Mouse (Mus musculus) neural tube, embryonic 15.5 days (tissue): ENCODE data around the gene Ddx6. TPM values are rescaled to one million over a fixed set of nuclear protein-coding genes. Genes with fewer than 3 reads are reported as not detected.
"Not testable (repeated sequence)": the region's sequence is repeated elsewhere in the genome, so short reads cannot be mapped to it uniquely, and the experiment has no call there.

Experiments used
- ATAC-seq: fragments of 200-750 bp; cut with Nextera tagmentation; 2 replicates; pipeline ENCODE4 v1.8.0; 2017; ENCODE audit warnings: mild to moderate bottlenecking, moderate TSS enrichment, moderate library complexity; ENCODE audit not compliant: low FRiP score
- H3K27ac ChIP-seq: fragments of 300-500 bp; sonication (generic); replicated peaks from 2 replicates; pipeline ENCODE4 v1.5.1; 2015; ENCODE audit warnings: mild to moderate bottlenecking, inconsistent platforms
- H3K27me3 ChIP-seq: fragments of 300-500 bp; sonication (generic); replicated peaks from 2 replicates; pipeline ENCODE4 v1.6.1; 2015; ENCODE audit warnings: inconsistent platforms
- H3K36me3 ChIP-seq: fragments of 300-500 bp; sonication (generic); 2 replicates; pipeline ENCODE4 v1.6.1; 2015; ENCODE audit warnings: inconsistent platforms
- H3K4me1 ChIP-seq: fragments of 300-500 bp; sonication (generic); 2 replicates; pipeline ENCODE4 v1.6.1; 2015; ENCODE audit warnings: inconsistent platforms
- H3K4me2 ChIP-seq: fragments of 300-500 bp; sonication (generic); 2 replicates; pipeline ENCODE4 v1.6.1; 2015; ENCODE audit warnings: inconsistent platforms, mild to moderate bottlenecking, moderate library complexity
- H3K4me3 ChIP-seq: fragments of 300-500 bp; sonication (generic); replicated peaks from 2 replicates; pipeline ENCODE4 v1.5.1; 2015; ENCODE audit warnings: mild to moderate bottlenecking, inconsistent platforms
- H3K9ac ChIP-seq: fragments of 300-500 bp; sonication (generic); replicated peaks from 2 replicates; pipeline ENCODE4 v1.6.1; 2015; ENCODE audit warnings: mild to moderate bottlenecking, inconsistent platforms
- H3K9me3 ChIP-seq: fragments of 300-500 bp; sonication (generic); replicated peaks from 2 replicates; pipeline ENCODE4 v1.6.1; 2016; ENCODE audit warnings: inconsistent platforms
- WGBS: fragments of 180-500 bp; shearing (Covaris S2); methylation state at CpG from one replicate; pipeline ENCODE4 v1.1.7; 2015; ENCODE audit warnings: mixed read lengths; 5-methylcytosine and 5-hydroxymethylcytosine counted together
- polyA plus RNA-seq: library from polyadenylated mRNA; unstranded; fragments of >200 nt; fragmentation: Nextera tagmentation; extraction: Ambion mirVana; gene quantifications from 2 replicates; pipeline ENCODE4 v1.2.1, GENCODE M21; 2015

Ddx6 gene
- polyA plus RNA-seq: 15.1 and 16.8 TPM in 2 replicates

DNA sequence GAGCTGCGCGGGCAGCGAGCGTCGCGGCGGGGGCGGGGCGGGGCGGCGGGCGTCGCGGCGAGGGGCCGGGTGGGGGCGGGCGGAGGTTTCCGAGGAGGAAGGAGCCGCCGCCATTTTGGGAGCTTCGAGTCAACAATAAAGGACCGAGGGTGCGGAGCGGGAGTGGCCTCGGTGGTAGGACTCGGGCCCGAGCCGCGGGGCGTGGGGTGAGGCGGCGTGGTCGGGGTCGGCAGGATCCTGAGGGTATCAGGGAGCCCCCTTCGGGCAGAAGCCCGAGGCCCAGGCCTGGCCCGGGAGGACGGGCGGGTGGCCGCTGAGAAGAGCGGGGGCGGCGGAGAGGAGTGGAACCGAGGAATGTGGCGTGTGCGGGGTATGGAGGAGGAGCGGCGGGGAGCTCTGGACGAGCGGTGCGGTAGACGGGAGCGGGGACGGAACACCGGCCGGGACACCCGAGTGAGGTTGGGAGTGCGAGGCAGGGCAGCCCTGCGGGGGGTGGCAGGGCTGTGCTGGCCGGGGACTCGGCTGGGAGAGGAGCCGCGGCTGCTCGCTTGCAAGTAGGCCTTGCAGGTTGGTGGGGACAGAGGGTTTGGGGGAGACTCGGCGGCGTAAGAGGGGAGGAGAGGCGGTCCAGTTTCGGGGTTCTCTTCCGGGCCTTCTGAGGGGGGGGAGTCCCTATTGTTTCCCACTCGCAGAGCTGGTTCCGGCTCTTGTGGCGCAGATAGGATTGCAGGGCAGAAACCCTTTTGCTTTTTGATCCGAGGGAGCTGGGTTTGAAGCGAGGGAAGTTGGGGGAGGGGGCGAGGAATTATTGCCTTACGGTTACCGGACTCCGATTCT is at the start of gene Ddx6:
Gene Ddx6 (plus strand): TSS at position 114 of the 837 bp plus-strand sequence.
- peak within 1 kb of the TSS; percentile 100 for H3K27ac ChIP-seq
- peaks cover 36% of the 10 kb centered on the region for H3K4me1 ChIP-seq
- H3K9ac ChIP-seq: peak within 1 kb of the TSS; percentile 100
- under 1% methylated on average over 60 of the region's 80 CpGs for WGBS
- H3K4me2 ChIP-seq: peak within 1 kb of the TSS; percentile 95
- H3K9me3 ChIP-seq: no peaks in the 10 kb centered on the region
- H3K27me3 ChIP-seq: no peaks in the 10 kb centered on the region
- H3K4me3 ChIP-seq: peak within 1 kb of the TSS; percentile 98
- ATAC-seq: peak; percentile 60
- H3K36me3 ChIP-seq: peaks cover 13% of the 10 kb centered on the region

DNA sequence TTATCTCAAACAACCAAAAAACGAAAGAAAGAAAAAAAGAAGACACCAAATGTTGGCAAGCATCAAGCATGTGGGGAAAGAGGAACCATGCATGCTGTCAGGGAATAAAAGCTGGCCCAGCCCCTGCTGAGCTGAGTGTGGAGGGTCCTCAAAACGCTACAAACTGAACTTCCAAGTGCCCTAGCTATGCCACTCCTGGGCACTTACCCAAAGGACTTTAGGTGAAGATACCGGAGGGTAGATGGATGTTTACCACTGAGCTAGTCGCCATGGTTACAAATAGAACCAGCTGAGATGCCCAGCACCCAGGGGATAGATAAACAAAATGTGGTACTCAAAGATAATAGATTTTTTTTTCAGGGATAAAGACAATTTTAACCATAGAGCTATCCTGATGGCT is 43.1 kb upstream of the Ddx6 start, which contains the start of gene Cxcr5:
Gene Cxcr5 (minus strand): TSS at position 281 of the 400 bp plus-strand sequence.
- Histone ChIP-seq H3K9ac (no peak within 1 kb of the TSS), H3K27me3 (no peaks in the 10 kb centered on the region), H3K36me3 (no peaks in the 10 kb centered on the region), H3K27ac (no peak within 1 kb of the TSS), H3K4me1 (peaks cover 6% of the 10 kb centered on the region; the same call in 1 of the 2 replicates), H3K4me2 (no peak within 1 kb of the TSS), H3K9me3 (no peaks in the 10 kb centered on the region), H3K4me3 (no peak within 1 kb of the TSS)
- 36% methylated on average over 4 of the region's 4 CpGs for WGBS
- ATAC-seq: no peak

DNA sequence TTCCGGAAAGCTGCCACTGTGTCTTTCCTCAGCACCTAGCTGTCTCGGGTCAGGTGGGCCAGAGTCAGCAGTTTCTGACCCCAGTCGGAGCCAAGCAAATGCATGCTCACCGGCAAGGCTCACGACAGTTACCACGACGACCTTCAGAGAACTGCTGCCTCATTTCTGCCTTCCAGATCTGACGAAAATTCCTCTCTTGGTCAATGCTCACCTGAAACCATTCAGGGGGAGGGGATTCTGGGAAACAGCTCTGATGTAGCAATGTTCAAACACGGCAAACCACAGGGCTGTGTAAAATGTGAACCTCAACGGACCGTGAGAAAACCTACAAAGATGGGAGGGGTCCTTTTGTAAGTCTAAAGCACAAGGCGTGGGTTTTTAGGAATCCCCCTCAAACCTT is 41.8 kb upstream of the Ddx6 start:
- 52% methylated on average over 12 of the region's 12 CpGs for WGBS
- Histone ChIP-seq H3K36me3 (no peaks in the 10 kb centered on the region), H3K4me2 (no peak overlapping the region), H3K4me1 (peaks cover 6% of the 10 kb centered on the region; the same call in 1 of the 2 replicates), H3K9ac (no peak overlapping the region), H3K27ac (no peak overlapping the region), H3K4me3 (no peak overlapping the region), H3K27me3 (no peaks in the 10 kb centered on the region), H3K9me3 (no peaks in the 10 kb centered on the region)
- ATAC-seq: no peak

DNA sequence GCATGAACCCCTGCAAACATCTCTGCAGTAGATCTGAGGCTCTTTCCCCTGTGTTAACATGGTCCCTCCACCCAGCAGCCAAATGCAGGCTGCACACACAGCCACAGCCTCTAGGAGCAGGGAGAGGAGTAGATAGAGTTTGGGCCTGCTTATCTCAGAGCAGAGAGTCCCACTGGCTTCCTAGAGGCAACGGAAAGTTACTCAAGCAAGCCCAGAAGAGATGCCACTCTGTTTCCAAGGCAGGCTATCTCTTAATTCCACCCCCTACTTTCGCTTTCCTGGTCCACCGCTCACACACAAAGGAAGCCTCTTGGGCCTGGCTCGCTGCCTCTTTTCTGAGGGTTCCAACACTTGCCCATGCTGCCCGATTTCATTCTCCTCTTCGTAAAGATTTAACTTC is 39.3 kb upstream of the Ddx6 start:
- H3K4me3 ChIP-seq: no peak overlapping the region
- no peak for ATAC-seq
- no peaks in the 10 kb centered on the region for H3K27me3 ChIP-seq
- no peaks in the 10 kb centered on the region for H3K36me3 ChIP-seq
- no peak overlapping the region for H3K9ac ChIP-seq
- H3K4me2 ChIP-seq: no peak overlapping the region
- peaks cover 6% of the 10 kb centered on the region; the same call in 1 of the 2 replicates for H3K4me1 ChIP-seq
- H3K27ac ChIP-seq: 0 out of 2 replicates have a peak overlapping the region, but pooled peaks have one; percentile 13
- WGBS: 33% methylated on average over 6 of the region's 6 CpGs
- H3K9me3 ChIP-seq: no peaks in the 10 kb centered on the region

DNA sequence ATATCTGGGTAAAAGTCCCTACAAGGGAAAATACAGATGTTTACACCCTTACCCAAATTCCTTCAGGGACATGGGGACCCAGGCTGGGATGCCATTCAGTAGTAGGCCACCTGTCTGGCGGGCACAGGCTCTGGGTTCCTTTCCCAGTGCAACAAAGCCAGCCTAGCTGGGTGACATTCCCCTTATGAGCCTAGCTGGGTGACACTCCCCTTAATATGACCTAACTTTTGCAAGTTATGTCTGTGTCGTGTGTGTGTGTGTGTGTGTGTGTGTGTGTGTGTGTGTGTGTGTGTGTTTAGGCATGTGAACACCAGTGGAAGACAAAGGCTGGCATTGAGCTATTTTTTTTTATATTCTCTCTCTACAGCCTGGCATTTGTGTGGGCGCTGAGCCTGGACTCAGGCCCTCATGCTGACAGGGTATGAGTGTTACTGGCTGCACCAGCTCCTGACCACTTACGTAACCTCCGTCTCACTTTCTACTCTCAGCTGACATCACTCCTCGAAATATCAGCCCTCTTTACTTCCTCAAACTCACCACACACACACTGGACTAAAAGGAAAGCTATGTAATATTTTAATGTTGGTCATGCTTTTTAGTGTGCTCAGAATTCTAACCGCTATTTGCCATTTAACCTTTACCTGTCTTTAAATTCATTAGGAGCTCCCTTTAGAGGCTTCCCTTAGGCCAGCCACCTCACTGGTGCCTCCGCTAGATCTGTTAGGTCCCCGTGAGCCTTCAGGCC is 37.2 kb upstream of the Ddx6 start:
- Histone ChIP-seq H3K9ac (no peak overlapping the region), H3K4me1 (no peaks in the 10 kb centered on the region), H3K27me3 (no peaks in the 10 kb centered on the region), H3K36me3 (no peaks in the 10 kb centered on the region), H3K27ac (no peak overlapping the region), H3K4me3 (no peak overlapping the region), H3K9me3 (no peaks in the 10 kb centered on the region), H3K4me2 (no peak overlapping the region)
- no peak for ATAC-seq
- 79% methylated on average over 9 of the region's 9 CpGs for WGBS

DNA sequence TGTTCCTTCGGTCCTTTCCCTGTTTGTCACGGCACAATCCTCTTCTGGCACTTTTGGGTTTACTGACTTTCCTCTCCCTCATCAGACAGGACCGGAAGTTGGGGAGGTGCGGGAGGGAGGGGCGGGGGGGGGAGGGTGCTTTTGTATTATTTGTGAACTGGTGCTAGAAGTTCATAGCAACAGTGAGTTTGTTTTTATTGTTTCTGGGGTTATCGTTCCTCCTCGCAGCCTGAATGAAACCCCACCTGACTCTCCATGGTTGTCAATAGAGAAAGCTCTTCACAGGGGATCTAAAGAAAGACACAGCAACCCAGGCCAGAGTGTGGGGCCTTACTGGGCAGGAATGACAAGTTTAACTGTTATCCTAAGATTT is 36.6 kb upstream of the Ddx6 start:
- no peaks in the 10 kb centered on the region for H3K36me3 ChIP-seq
- no peak overlapping the region for H3K27ac ChIP-seq
- H3K9me3 ChIP-seq: no peaks in the 10 kb centered on the region
- no peak overlapping the region for H3K4me2 ChIP-seq
- H3K27me3 ChIP-seq: no peaks in the 10 kb centered on the region
- no peak overlapping the region for H3K4me3 ChIP-seq
- no peaks in the 10 kb centered on the region for H3K4me1 ChIP-seq
- 33% methylated on average over 7 of the region's 7 CpGs for WGBS
- ATAC-seq: no peak
- H3K9ac ChIP-seq: no peak overlapping the region

DNA sequence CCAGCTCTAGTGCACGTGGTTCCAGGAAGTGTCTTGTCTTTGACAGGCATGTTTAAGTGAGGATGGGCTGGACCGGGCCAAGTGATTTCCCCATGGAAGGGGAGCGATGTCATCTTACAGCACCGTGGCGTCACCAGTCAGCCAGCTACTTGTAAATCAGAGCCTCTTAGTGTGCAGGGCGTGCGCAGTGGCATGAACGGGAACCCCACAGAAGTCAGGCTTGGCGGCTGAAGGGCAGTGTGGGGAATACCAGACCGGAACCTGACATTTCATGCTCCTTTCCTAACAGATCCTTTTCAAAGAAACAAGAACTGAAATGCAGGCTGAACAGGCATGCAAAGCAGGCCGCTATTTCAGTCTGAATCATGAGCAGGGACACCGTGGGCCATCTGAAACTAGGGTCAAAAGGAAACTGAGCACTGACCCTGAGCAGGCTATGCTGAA is 33.7 kb upstream of the Ddx6 start:
- H3K4me2 ChIP-seq: no peak overlapping the region
- H3K4me3 ChIP-seq: no peak overlapping the region
- no peaks in the 10 kb centered on the region for H3K36me3 ChIP-seq
- H3K27me3 ChIP-seq: no peaks in the 10 kb centered on the region
- no peaks in the 10 kb centered on the region for H3K9me3 ChIP-seq
- no peak for ATAC-seq
- H3K9ac ChIP-seq: no peak overlapping the region
- H3K27ac ChIP-seq: no peak overlapping the region
- no peaks in the 10 kb centered on the region for H3K4me1 ChIP-seq
- WGBS: 73% methylated on average over 12 of the region's 12 CpGs

DNA sequence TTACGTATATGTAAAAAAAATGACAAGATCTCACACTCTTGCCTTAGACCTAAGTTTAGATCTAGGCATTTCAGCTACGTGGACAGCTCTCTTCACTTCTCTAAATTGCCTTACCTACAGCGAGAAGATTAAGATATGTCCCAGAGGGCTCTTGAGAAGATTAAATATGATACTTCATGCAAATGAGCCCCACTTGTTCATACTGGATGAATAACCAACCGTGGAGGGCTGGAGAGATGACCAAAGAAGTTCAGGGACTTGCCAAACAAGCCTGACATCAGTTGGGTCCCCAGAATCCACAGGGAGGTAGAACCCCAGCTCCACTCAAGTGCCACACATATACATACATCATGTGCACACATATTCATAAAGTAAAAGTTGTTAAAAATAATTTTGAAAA is 31.4 kb upstream of the Ddx6 start:
- ATAC-seq: no peak
- no peak overlapping the region for H3K4me3 ChIP-seq
- no peaks in the 10 kb centered on the region for H3K27me3 ChIP-seq
- H3K36me3 ChIP-seq: no peaks in the 10 kb centered on the region
- H3K4me1 ChIP-seq: no peaks in the 10 kb centered on the region
- no peaks in the 10 kb centered on the region for H3K9me3 ChIP-seq
- H3K27ac ChIP-seq: no peak overlapping the region
- WGBS: 79% methylated on average over 4 of the region's 4 CpGs
- no peak overlapping the region for H3K4me2 ChIP-seq
- H3K9ac ChIP-seq: no peak overlapping the region

DNA sequence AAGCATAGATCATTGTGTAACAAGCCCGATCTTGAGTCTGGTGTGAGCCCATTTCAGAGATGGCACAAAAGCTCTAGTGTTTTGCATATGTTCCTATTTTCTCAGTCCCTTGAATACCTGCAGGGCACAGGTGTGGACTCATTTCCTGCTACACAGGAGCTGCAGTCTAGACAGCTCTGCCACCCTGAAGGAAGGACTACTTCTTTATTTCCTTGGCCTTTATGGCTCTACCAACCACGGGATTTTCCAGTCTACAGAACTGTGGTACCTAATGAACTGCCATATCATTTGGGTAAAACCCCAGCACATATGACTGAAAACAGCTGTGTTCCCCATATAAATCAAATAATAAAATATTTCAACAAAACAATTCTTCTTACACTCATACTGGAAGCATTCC is 29.6 kb upstream of the Ddx6 start:
- H3K9ac ChIP-seq: no peak overlapping the region
- no peak overlapping the region for H3K27ac ChIP-seq

DNA sequence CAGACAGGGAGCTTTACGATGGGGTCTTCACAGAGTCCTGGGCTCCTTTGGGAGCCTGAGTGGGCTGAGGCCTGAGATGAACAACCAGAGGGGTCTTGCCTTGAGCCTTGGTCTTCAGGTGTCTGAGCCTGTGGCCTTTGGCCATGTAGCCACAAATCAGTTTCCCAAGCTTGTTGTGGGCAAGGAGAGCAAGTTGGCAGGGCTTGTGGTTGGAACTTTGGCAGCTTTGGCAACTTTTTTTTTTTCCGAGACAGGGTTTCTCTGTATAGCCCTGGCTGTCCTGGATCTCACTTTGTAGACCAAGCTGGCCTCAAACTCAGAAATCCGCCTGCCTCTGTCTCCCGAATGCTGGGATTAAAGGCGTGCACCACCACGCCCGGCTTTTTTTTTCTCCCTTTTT is 28.6 kb upstream of the Ddx6 start:
- WGBS: 89% methylated on average over 7 of the region's 7 CpGs
- not testable (repeated sequence) for H3K9me3 ChIP-seq, H3K27me3 ChIP-seq, H3K4me2 ChIP-seq, H3K4me3 ChIP-seq, H3K36me3 ChIP-seq, H3K4me1 ChIP-seq, ATAC-seq, H3K27ac ChIP-seq, H3K9ac ChIP-seq

More for the DNA sequence above, 29.6 kb upstream of the Ddx6 start:
- Histone ChIP-seq H3K4me1 (no peaks in the 10 kb centered on the region), H3K36me3 (no peaks in the 10 kb centered on the region), H3K9me3 (no peaks in the 10 kb centered on the region), H3K4me3 (no peak overlapping the region), H3K4me2 (no peak overlapping the region), H3K27me3 (no peaks in the 10 kb centered on the region)
- WGBS: 90% methylated on average over 2 of the region's 2 CpGs
- ATAC-seq: no peak

DNA sequence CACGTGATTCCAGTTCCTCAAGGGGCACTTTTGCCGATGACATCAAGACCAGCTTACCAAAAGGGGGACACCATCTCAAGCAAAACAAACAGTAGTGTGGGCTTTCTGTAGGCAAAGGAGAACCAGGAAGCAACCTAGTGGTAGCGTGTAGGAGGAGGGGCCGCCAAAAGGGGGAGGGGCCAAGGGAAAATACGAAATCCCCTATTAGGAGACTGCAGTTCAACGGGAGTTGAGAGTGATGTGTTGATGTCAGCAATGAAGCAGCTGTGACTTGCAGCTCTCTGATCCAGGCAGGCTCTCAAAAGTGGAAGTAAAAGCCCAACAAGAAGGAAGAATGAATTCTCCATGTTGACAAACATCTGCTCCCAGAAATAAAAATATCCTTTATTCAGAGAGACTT is 25.3 kb upstream of the Ddx6 start:
- ATAC-seq: no peak
- H3K27me3 ChIP-seq: no peaks in the 10 kb centered on the region
- no peaks in the 10 kb centered on the region for H3K9me3 ChIP-seq
- no peaks in the 10 kb centered on the region for H3K36me3 ChIP-seq
- no peak overlapping the region for H3K4me2 ChIP-seq
- H3K4me3 ChIP-seq: no peak overlapping the region
- H3K9ac ChIP-seq: no peak overlapping the region
- 52% methylated on average over 6 of the region's 6 CpGs for WGBS
- H3K27ac ChIP-seq: no peak overlapping the region
- H3K4me1 ChIP-seq: peaks cover 5% of the 10 kb centered on the region

DNA sequence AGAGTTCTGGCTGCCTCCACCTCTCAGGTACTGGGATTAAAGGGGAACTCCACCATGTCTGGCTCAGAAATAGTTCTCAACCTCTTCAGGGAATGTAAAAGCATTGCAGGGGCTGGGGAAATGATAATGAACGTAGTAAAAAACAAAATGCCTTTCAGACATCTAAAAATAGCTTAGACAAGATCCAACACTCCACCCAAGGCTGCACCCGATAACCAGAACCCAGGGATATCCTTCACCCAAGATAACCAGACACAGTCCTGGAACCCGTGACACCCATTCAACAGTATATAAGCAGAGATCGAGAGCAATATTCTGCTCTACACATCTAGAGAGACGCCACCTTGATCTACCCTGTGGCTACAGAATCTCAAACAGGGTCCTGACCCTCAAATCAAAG is 24.6 kb upstream of the Ddx6 start:
- ATAC-seq: no peak
- Histone ChIP-seq H3K4me1 (peaks cover 5% of the 10 kb centered on the region), H3K4me2 (no peak overlapping the region), H3K4me3 (no peak overlapping the region), H3K9me3 (no peaks in the 10 kb centered on the region), H3K27ac (no peak overlapping the region), H3K27me3 (no peaks in the 10 kb centered on the region), H3K36me3 (no peaks in the 10 kb centered on the region), H3K9ac (no peak overlapping the region)
- WGBS: 92% methylated on average over 5 of the region's 5 CpGs
